Mouse (Mus musculus): ENCODE data around the gene Tenm1. TPM values are rescaled to one million over a fixed set of nuclear protein-coding genes. Genes with fewer than 3 reads are reported as not detected.

Tenm1 gene
- total RNA-seq, 2 experiments from 2014 or later: 44.0 to 47.4 TPM

Other genes starting within 250 kb of the Tenm1 start
- gene Tex13c1, start 162.0 kb upstream of the Tenm1 start, total RNA-seq (2021): not detected

Measured in layer of hippocampus, postnatal 14 days (tissue).